Mouse (Mus musculus): ENCODE measurements around the gene Sprr2a1. TPM values are rescaled to one million over a fixed set of nuclear protein-coding genes. Genes with fewer than 3 reads are reported as not detected.
"Not testable (repeated sequence)": the region's sequence is repeated elsewhere in the genome, so short reads cannot be mapped to it uniquely, and the experiment has no call there.

Sprr2a1 gene
- not detected for total RNA-seq (2021)
- long read RNA-seq, experiment 1: 0 reads
- long read RNA-seq, experiment 2: 0 reads

DNA sequence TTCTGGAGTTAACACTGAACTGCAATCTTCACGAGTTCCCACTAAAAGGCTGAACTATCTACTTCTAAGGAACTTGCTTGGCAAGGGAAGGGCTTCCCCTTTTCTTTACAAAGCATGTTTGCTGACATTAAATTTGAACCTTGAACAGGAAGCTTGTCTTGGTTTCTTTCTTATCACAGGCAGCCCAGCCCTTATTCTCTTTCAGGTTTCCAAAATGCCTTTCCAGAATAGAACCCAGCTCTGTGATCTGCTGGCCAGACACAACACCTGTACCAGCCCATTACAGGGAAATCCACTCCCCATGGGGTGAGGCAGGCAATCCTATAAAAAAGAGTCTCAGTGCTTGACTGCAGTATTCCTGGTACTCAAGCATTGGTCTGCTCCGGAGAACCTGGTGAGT is at the start of gene Sprr2a1, which contains the start of gene Sprr2a2:
TSS of gene Sprr2a1 (plus strand) at position 231 of the 400 bp plus-strand sequence.
TSS of gene Sprr2a2 (plus strand) at position 352 of the 400 bp plus-strand sequence.
- intact Hi-C loops (cut with DNase I; ENCODE audit: low total_unique reads); DNase-seq: not testable (repeated sequence)

DNA sequence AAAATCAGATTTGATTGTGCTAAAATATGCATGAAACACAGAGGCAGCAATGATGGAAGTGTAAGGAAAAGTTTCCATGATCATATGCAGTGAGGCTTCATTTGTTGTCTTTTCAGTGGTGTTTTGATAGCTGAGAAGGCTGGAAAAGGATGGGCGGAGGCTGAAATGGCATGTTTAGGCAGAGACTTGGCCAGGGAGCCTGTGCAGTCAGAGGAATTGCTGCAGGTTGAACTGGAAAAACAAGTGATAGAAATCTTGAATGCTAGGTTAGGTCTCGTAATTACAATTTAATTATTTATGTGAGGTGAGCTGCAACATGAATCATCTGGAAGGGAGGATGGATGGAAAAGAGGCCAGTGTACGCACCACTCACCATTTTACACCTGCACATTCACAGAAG is 45.8 kb upstream of the Sprr2a1 start:
- no peak for DNase-seq
- intact Hi-C loops (cut with DNase I; ENCODE audit: low total_unique reads): no loop called here

DNA sequence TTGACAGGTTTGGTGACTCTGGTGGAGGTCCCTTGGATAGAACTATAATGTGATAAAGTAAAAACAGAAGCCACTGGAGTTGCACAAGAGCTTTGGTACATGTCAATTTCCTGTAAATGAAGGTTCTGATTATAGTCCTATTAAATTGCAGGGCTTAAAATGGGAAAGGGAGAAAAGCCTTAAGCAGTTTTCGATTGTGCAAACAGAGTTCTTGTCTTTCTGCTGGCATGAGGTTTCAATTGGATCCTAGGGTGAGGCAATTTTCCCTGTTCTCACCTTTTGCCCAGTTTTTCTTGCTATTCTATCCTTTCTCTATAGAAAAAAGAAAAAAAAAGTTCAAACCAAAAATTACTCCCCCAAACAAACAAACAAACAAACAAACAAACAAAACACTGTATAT is 38.7 kb upstream of the Sprr2a1 start:
- intact Hi-C loops (cut with DNase I; ENCODE audit: low total_unique reads): no loop called here

DNA sequence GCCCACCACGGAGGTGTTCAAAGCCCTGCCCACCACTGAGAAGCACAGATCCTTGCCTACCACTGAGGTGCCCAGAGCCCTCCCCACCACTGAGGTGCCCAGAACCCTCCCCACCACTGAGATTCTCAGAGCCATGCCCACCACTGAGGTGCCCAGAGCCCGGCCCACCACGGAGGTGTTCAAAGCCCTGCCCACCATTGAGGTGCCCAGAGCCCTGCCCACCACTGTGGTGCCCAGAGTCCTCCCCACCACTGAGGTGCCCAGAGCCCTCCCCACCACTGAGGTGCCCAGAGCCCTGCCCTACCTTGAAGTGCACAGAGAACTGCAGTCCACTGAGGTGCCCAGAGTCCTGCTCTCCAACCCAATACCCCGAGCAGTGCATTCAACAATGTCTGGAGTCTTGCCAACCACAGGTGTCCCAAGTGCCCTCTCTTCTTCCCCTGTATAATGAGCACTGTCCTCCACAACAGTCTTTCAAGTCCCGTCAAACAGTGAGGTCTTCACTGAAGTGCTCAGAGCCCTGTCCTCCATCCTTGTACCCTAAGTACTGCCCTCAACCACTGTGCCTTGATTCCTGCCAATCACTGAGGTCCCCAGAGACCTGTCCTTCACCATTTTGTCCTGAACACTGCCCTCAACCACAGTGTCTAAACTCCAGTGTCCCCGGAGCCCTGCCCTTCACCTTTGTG is 19.9 kb upstream of the Sprr2a1 start:
- no peak for DNase-seq
- intact Hi-C loops (cut with DNase I; ENCODE audit: low total_unique reads): no loop called here

More for the DNA sequence above, 38.7 kb upstream of the Sprr2a1 start:
- no peak for DNase-seq

DNA sequence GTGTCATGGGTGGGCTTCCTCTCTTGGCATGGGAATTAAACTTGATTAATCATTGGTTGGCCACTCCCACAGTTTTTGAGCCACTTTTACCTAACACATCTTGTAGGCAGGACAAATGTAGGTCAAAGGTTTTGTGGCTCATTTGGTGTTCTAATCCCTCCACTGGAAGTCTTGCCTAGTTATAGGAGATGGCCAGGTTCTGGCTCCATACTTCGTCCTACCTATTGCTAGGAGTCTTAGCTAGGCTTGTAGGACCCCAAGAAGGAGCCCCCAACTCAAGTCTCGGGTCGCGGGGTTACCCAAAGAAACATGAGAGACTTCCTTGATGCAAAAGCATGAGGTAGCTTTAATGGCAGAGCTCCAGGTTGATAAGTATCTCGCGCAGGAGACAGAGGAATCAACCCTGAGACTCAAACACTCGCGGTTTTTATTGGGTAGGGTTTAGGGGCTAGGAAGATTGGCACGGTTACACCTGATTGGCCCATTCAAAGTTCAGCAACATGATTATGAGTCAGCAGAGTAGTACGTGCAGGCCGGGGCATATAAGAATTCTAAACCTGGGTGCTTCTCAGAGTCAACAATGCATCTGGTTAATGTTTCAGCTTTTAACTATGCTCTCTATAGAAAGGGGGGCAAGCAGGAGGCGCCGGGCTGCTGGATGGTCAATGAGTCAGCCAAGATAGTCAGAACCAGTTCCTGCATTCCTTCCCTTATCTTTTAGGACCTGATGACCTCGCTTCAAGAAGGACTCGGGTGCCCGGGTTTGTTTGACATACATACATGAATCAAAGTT is 4.3 kb upstream of the Sprr2a1 start:
- intact Hi-C loops (cut with DNase I; ENCODE audit: low total_unique reads); DNase-seq: not testable (repeated sequence)

DNA sequence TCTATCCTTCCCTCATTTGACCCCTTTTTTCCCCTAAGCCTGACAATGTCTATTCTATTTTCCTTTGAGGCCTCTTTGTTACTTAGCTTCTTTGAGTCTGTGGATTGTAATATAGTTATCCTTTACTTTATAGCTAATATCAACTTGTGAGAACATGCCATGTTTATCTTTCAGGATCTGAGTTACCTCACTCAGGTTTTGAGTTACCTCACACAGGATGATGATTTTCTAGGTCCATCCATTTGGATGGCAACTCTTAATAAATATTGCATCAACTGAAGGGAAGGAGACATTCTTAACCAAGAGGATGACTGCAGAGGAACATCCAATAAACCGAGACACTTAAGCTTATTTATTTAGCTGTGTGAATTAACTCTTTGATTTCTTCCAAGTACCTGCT is 3.5 kb upstream of the Sprr2a1 start:
- DNase-seq; intact Hi-C loops (cut with DNase I; ENCODE audit: low total_unique reads): not testable (repeated sequence)

DNA sequence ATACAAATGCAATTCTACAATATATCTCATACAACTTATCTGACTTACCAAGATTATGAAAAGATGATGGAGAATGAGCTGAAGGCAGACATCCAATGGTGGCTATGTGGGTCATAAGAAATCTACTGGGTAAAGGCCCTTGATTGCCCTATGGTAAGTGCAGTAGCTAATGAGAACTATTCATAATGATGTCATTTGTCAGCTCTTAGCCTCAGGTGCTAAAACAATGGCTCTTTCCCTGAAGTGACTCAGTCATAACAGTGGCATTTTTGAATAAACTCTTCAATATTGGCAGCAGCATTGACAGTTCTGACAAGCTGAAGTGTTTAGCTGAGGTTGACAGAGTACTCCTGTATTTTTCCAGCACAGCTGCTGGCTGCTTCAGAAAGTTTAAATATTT is 1.9 kb upstream of the Sprr2a1 start:
- DNase-seq; intact Hi-C loops (cut with DNase I; ENCODE audit: low total_unique reads): not testable (repeated sequence)

DNA sequence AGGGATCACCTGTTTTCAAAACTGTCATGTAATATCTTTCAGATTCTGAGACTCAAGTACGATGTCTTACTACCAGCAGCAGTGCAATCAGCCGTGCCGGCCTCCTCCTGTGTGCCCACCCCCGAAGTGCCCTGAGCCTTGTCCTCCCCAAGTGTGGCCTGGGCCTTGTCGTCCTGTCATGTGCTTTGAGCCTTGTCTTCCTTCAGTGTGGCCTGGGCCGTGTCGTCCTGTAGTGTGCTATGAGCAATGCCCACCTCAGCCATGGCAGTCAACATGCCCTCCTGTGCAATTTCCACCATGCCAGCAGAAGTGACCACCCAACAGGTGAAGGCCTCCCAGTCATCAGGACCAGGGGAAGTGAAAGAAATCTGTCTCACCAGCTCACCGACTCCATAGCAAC is 3.4 kb downstream of the Sprr2a1 start:
- intact Hi-C loops (cut with DNase I; ENCODE audit: low total_unique reads); DNase-seq: not testable (repeated sequence)

DNA sequence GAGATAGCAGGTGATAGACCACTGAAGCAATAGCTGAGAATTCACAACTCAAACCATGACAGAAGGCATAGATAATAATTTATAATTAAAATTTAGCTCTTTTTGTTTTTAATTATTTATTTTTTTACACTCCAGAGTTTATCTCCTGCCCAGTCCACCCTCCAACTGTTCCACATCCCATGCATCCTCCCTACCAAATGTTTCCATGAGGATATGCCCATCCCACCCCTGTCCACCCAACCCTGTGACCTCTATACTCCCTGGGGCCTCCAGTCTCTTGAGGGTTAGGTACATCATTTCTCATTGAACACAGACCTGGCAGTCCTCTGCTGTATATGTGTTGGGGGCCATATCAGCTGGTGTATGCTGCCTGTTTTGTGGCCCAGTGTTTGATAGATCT is 8.1 kb downstream of the Sprr2a1 start:
- intact Hi-C loops (cut with DNase I; ENCODE audit: low total_unique reads); DNase-seq: not testable (repeated sequence)

DNA sequence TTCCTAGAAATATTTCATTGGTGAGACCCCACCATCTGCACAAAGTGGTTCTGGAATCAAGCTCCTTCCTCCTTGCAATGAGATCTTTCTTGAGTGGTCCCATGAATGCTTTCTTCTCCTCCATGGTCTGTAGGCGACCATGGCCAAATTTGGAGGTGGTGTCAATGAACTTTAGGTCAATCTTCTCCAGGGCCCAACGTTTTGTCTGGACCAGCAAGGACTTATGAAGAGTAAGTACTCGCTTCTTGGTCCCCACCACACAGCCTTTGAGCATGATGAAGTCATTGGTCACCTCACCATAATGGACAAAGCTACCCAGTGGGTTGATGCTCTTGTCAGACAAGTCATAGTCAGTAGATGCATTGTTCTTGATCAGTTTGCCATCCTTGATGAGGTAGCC is 11.8 kb downstream of the Sprr2a1 start:
- DNase-seq: peak; percentile 3
- intact Hi-C loops (cut with DNase I; ENCODE audit: low total_unique reads): not testable (repeated sequence)

DNA sequence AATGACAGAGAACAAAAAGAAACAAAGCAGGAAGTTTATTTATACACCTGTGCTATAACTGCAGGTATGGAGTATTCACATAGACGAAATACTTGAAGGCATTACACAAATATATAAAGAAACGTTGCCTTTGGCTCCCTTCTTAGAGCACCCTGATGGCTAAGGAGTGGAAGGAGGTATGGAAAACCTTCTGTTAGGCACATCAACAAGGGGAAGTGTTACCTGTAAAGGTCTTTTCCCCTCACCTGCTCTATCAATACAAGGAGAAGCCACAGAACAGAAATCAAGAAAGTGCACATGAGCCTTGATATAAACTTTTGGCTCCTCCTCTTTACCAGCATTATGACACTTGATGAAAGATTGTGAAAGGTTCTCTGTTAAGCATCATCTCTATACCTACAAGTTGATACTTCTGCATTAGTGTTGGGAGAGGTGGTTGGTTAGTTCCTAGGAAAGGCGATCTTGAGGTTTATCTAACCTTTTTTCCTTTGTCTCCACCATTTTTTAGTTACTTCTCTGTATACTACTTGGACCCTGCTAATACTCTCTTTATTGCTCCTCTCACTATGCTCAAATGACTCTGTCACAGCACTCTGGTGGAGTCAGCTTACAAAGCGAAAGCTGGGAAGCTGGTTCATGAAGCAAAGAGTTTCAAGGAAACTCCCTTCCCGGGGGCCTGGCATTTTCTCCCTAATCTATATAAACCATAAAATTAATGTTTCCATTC is 21.0 kb downstream of the Sprr2a1 start:
- DNase-seq; intact Hi-C loops (cut with DNase I; ENCODE audit: low total_unique reads): not testable (repeated sequence)

DNA sequence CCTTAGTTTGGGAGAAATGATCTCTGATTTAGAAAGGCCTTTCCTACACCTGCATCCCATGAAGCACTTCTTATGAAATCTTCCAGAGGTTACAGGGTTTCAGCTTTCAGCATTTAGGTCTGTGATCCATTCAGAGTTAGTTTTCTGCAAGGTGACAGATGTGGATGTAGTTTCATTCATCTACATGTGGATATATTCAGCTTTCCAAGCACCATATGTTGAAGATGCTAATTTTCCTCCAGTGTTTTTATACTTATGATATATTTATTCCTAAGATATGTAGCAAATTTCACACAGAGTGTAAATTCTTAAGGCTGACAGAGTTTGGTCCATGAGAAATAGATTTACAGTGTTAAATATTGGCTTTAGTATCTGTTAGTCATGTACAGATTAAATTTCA is 23.1 kb downstream of the Sprr2a1 start:
- DNase-seq; intact Hi-C loops (cut with DNase I; ENCODE audit: low total_unique reads): not testable (repeated sequence)

DNA sequence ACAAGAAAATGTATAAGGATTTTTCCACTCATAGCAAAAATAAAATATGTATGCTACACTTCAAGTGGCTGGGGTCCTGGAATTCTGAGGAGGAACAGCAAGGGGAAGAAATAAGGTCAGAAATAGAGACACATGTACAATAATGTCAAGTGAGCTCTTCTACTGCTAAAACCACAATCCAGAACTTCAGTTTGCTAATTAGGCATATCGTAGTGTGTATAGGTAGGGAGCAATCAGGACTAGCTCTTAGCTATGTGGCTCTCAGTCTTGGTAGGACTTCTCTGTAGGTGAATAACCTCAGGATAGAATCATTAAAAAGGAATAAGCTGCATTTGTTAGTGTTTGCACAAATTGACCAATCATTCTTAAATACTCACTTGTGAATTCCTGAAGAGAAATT is 23.6 kb downstream of the Sprr2a1 start:
- intact Hi-C loops (cut with DNase I; ENCODE audit: low total_unique reads); DNase-seq: not testable (repeated sequence)

DNA sequence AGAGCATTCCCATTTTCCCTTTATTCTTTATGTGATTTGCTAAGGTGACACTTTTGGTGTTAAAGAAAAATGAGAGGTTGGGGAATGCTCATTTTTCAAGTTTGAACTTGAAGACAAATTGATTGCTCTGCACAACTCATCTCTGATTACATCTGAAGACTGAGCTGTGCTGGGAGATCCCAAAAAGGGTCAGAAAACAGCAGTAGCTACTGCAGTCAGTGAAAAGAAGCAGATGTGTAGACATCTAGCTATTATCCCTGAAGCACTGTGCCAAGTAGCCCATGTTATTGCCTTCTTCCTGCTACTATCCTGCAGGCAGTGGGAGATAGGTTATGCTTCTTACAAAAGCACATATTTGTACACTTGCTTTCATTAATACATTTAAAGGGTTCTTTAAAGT is 29.2 kb downstream of the Sprr2a1 start:
- intact Hi-C loops (cut with DNase I; ENCODE audit: low total_unique reads); DNase-seq: not testable (repeated sequence)

DNA sequence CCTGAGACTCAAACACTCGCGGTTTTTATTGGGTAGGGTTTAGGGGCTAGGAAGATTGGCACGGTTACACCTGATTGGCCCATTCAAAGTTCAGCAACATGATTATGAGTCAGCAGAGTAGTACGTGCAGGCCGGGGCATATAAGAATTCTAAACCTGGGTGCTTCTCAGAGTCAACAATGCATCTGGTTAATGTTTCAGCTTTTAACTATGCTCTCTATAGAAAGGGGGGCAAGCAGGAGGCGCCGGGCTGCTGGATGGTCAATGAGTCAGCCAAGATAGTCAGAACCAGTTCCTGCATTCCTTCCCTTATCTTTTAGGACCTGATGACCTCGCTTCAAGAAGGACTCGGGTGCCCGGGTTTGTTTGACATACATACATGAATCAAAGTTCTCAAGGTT is 30.6 kb downstream of the Sprr2a1 start:
- DNase-seq; intact Hi-C loops (cut with DNase I; ENCODE audit: low total_unique reads): not testable (repeated sequence)

DNA sequence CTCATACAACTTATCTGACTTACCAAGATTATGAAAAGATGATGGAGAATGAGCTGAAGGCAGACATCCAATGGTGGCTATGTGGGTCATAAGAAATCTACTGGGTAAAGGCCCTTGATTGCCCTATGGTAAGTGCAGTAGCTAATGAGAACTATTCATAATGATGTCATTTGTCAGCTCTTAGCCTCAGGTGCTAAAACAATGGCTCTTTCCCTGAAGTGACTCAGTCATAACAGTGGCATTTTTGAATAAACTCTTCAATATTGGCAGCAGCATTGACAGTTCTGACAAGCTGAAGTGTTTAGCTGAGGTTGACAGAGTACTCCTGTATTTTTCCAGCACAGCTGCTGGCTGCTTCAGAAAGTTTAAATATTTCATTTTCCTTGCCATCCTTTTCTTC is 32.9 kb downstream of the Sprr2a1 start:
- DNase-seq; intact Hi-C loops (cut with DNase I; ENCODE audit: low total_unique reads): not testable (repeated sequence)

DNA sequence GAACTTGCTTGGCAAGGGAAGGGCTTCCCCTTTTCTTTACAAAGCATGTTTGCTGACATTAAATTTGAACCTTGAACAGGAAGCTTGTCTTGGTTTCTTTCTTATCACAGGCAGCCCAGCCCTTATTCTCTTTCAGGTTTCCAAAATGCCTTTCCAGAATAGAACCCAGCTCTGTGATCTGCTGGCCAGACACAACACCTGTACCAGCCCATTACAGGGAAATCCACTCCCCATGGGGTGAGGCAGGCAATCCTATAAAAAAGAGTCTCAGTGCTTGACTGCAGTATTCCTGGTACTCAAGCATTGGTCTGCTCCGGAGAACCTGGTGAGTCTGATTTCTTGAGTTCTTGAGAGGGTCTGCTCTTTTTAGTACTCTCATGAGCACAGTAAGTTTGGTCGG is 34.9 kb downstream of the Sprr2a1 start:
- intact Hi-C loops (cut with DNase I; ENCODE audit: low total_unique reads): not testable (repeated sequence)

DNA sequence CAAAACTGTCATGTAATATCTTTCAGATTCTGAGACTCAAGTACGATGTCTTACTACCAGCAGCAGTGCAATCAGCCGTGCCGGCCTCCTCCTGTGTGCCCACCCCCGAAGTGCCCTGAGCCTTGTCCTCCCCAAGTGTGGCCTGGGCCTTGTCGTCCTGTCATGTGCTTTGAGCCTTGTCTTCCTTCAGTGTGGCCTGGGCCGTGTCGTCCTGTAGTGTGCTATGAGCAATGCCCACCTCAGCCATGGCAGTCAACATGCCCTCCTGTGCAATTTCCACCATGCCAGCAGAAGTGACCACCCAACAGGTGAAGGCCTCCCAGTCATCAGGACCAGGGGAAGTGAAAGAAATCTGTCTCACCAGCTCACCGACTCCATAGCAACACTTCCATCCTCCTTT is 38.3 kb downstream of the Sprr2a1 start:
- DNase-seq; intact Hi-C loops (cut with DNase I; ENCODE audit: low total_unique reads): not testable (repeated sequence)

More for the DNA sequence above, 34.9 kb downstream of the Sprr2a1 start:
- not testable (repeated sequence) for DNase-seq

DNA sequence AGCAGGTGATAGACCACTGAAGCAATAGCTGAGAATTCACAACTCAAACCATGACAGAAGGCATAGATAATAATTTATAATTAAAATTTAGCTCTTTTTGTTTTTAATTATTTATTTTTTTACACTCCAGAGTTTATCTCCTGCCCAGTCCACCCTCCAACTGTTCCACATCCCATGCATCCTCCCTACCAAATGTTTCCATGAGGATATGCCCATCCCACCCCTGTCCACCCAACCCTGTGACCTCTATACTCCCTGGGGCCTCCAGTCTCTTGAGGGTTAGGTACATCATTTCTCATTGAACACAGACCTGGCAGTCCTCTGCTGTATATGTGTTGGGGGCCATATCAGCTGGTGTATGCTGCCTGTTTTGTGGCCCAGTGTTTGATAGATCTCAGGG is 42.9 kb downstream of the Sprr2a1 start:
- DNase-seq; intact Hi-C loops (cut with DNase I; ENCODE audit: low total_unique reads): not testable (repeated sequence)

DNA sequence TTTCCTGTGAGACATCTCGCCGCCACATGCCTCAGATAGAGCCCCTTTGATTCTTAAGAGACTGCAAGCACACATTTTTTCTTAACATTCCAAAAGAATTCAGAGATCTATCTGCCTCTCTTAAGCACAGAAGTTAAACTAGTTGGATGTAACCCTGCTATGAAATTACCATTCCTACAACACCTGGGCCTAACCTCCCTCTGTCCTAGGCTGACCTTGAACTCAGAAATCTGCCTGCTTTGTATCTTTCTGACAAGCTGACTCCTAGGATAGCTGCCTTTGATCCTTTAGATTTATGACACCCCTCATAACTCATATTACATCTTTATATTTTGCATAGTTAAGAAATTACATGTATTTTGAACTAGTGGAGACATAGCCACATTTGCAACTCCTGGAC is 47.9 kb downstream of the Sprr2a1 start:
- intact Hi-C loops (cut with DNase I; ENCODE audit: low total_unique reads); DNase-seq: not testable (repeated sequence)

All from gastrocnemius, postnatal 14 days (tissue).